Comparison of ENCODE assay signal across 18 mouse cellular contexts in genomic region chr17:28161310-28161881, GRCm38 (mm10). TPM values are rescaled to one million over a fixed set of nuclear protein-coding genes. Genes with fewer than 3 reads are reported as not detected.
A peak's percentile ranks its signal among the peaks of the same experiment; 100 is the strongest.
DNase-seq lines count a peak whose midpoint lies in the region; ATAC-seq lines count a peak whose summit lies in the region.
"Had no signal": no experiment of that assay in that cellular context is flagged by ENCODE, and none has a peak within 500 bp of the region (broad histone marks: within the 10 kb centered on the region; RNA-seq: fewer than 3 reads in every experiment).

No protein-coding gene starts in this region.

- H3K36me3 ChIP-seq in forebrain, embryonic 13.5 days (ENCODE audit: poor library complexity, severe bottlenecking), result peaks cover 44% of the 10 kb centered on the region
- H3K36me3 ChIP-seq in forebrain, embryonic 12.5 days (replicated peaks), result peaks cover 70% of the 10 kb centered on the region
- H3K36me3 ChIP-seq in heart, embryonic 15.5 days, result no peaks in the 10 kb centered on the region
- H3K36me3 ChIP-seq in midbrain, embryonic 10.5 days, result peaks cover 100% of the 10 kb centered on the region
- H3K36me3 ChIP-seq in midbrain, embryonic 11.5 days (ENCODE audit: control insufficient read depth, insufficient read depth, low read length), result peaks cover 19% of the 10 kb centered on the region

- no peak overlapping the region for H3K4me3 ChIP-seq in forebrain, embryonic 13.5 days
- no peak overlapping the region for H3K4me3 ChIP-seq in forebrain, embryonic 12.5 days (replicated peaks)
- no peak overlapping the region for H3K4me3 ChIP-seq in heart, embryonic 15.5 days
- H3K4me3 ChIP-seq in midbrain, embryonic 10.5 days, result no peak overlapping the region
- no peak overlapping the region for H3K4me3 ChIP-seq in midbrain, embryonic 11.5 days (ENCODE audit: low read depth, low read length)
- H3K4me3 ChIP-seq: kidney, embryonic 15.5 days; midbrain, embryonic 13.5 days had no signal

- no peaks in the 10 kb centered on the region for H3K9me3 ChIP-seq in forebrain, embryonic 13.5 days (replicated peaks)
- no peaks in the 10 kb centered on the region for H3K9me3 ChIP-seq in forebrain, embryonic 12.5 days
- H3K9me3 ChIP-seq in heart, embryonic 15.5 days (replicated peaks), result no peaks in the 10 kb centered on the region
- no peaks in the 10 kb centered on the region for H3K9me3 ChIP-seq in midbrain, embryonic 10.5 days (replicated peaks)
- H3K9me3 ChIP-seq in midbrain, embryonic 11.5 days (ENCODE audit: control insufficient read depth, low read length), result no peaks in the 10 kb centered on the region
- H3K9me3 ChIP-seq: kidney, embryonic 15.5 days; midbrain, embryonic 13.5 days had no signal

- peak overlapping the region; percentile 40; the same call in 1 of the 2 replicates for H3K9ac ChIP-seq in forebrain, embryonic 13.5 days
- H3K9ac ChIP-seq in forebrain, embryonic 12.5 days, result no peak overlapping the region
- H3K9ac ChIP-seq in heart, embryonic 15.5 days, result no peak overlapping the region; the same call in 1 of the 2 replicates
- no peak overlapping the region for H3K9ac ChIP-seq in midbrain, embryonic 11.5 days (ENCODE audit: low read length)
- H3K9ac ChIP-seq: hindbrain, embryonic 14.5 days; kidney, embryonic 15.5 days; liver, postnatal 0 days; midbrain, embryonic 13.5 days had no signal

- intact Hi-C loops in heart, postnatal 14 days (cut with DNase I), result loop anchor here (5.0 kb wide), 2 partner anchors 174 to 254 kb away; partner anchors contain the start of genes Anks1 and Taf11

- no peak for ATAC-seq in forebrain, embryonic 13.5 days
- ATAC-seq in forebrain, embryonic 12.5 days (ENCODE audit: low FRiP score), result no peak
- ATAC-seq in heart, embryonic 15.5 days (replicated peaks; ENCODE audit: insufficient number of reproducible peaks, insufficient read depth, low FRiP score, low read depth), result peak; percentile 52
- ATAC-seq in midbrain, embryonic 11.5 days (ENCODE audit: low FRiP score), result no peak
- ATAC-seq: liver, postnatal 0 days; midbrain, embryonic 13.5 days had no signal

- H3K4me2 ChIP-seq in forebrain, embryonic 13.5 days, result no peak overlapping the region
- no peak overlapping the region for H3K4me2 ChIP-seq in forebrain, embryonic 12.5 days
- peak overlapping the region; percentile 25; the same call in 1 of the 2 replicates for H3K4me2 ChIP-seq in heart, embryonic 15.5 days
- no peak overlapping the region for H3K4me2 ChIP-seq in midbrain, embryonic 11.5 days
- H3K4me2 ChIP-seq: hindbrain, embryonic 14.5 days; kidney, embryonic 15.5 days; midbrain, embryonic 13.5 days had no signal

- H3K27me3 ChIP-seq in forebrain, embryonic 13.5 days, result no peaks in the 10 kb centered on the region
- peaks cover 14% of the 10 kb centered on the region; the same call in 1 of the 2 replicates for H3K27me3 ChIP-seq in forebrain, embryonic 12.5 days
- peaks cover 84% of the 10 kb centered on the region for H3K27me3 ChIP-seq in heart, embryonic 15.5 days
- peaks cover 81% of the 10 kb centered on the region for H3K27me3 ChIP-seq in midbrain, embryonic 10.5 days (ENCODE audit: low read depth, poor library complexity, severe bottlenecking)
- H3K27me3 ChIP-seq in midbrain, embryonic 11.5 days (ENCODE audit: control insufficient read depth, insufficient read depth, low read length), result no peaks in the 10 kb centered on the region; the same call in 1 of the 2 replicates
- H3K27me3 ChIP-seq: midbrain, embryonic 13.5 days had no signal

- H3K4me1 ChIP-seq in forebrain, embryonic 13.5 days, result peaks cover 6% of the 10 kb centered on the region; the same call in 1 of the 2 replicates
- peaks cover 24% of the 10 kb centered on the region for H3K4me1 ChIP-seq in forebrain, embryonic 12.5 days
- H3K4me1 ChIP-seq in heart, embryonic 15.5 days (replicated peaks), result peaks cover 15% of the 10 kb centered on the region
- H3K4me1 ChIP-seq in midbrain, embryonic 10.5 days, result peaks cover 42% of the 10 kb centered on the region
- no peaks in the 10 kb centered on the region for H3K4me1 ChIP-seq in midbrain, embryonic 11.5 days (ENCODE audit: control insufficient read depth, insufficient read depth, low read length)

- DNase-seq in heart, postnatal 14 days, result no peak
- no peak for DNase-seq in midbrain, embryonic 10.5 days (ENCODE audit: low spot score)
- no peak for DNase-seq in midbrain, embryonic 11.5 days (ENCODE audit: low spot score, missing footprints)
- DNase-seq in right cerebral cortex, postnatal 14 days, result no peak
- DNase-seq: adrenal gland, postnatal 36 days; cerebellum, adult 11-12 months; cerebellum, postnatal 14 days; liver, postnatal 0 days; lung, postnatal 4 days; thymus, postnatal 14 days had no signal

- H3K27ac ChIP-seq in forebrain, embryonic 13.5 days, result no peak overlapping the region
- H3K27ac ChIP-seq in forebrain, embryonic 12.5 days, result no peak overlapping the region
- no peak overlapping the region for H3K27ac ChIP-seq in heart, embryonic 15.5 days
- 0 out of 2 replicates have a peak overlapping the region, but pooled peaks have one; percentile 0 for H3K27ac ChIP-seq in midbrain, embryonic 10.5 days (replicated peaks)
- no peak overlapping the region for H3K27ac ChIP-seq in midbrain, embryonic 11.5 days (ENCODE audit: low read depth, low read length)
- H3K27ac ChIP-seq: hindbrain, embryonic 14.5 days; kidney, embryonic 15.5 days; midbrain, embryonic 13.5 days had no signal

- WGBS in forebrain, embryonic 13.5 days, result 25% methylated on average over 11 of the region's 11 CpGs
- 27% methylated on average over 11 of the region's 11 CpGs for WGBS in forebrain, embryonic 12.5 days
- 15% methylated on average over 11 of the region's 11 CpGs for WGBS in heart, embryonic 15.5 days
- WGBS in midbrain, embryonic 10.5 days, result 29% methylated on average over 11 of the region's 11 CpGs
- WGBS in midbrain, embryonic 11.5 days, result 29% methylated on average over 11 of the region's 11 CpGs

RNA-seq across cellular contexts. Expression of gene Zfp523, which starts 15.5 kb away (rescaled TPM):
- polyA plus RNA-seq in forebrain, embryonic 13.5 days (2015; fragmentation: Nextera tagmentation; extraction: Ambion mirVana), result 32.7 and 34.5 TPM in 2 replicates
- 43.6 and 44.7 TPM in 2 replicates for polyA plus RNA-seq in forebrain, embryonic 12.5 days (2016; fragmentation: Nextera tagmentation; extraction: Ambion mirVana)
- 17.3 and 25.3 TPM in 2 replicates for polyA plus RNA-seq in heart, embryonic 15.5 days (2015; fragmentation: Nextera tagmentation; extraction: Ambion mirVana)
- total RNA-seq in heart, postnatal 14 days (2021), result 10 to 100 TPM; 16.6 to 17.0 TPM
- 32.4 and 38.0 TPM in 2 replicates for polyA plus RNA-seq in midbrain, embryonic 10.5 days (2016; fragmentation: Nextera tagmentation; extraction: Ambion mirVana)
- 24.6 and 30.2 TPM in 2 replicates for polyA plus RNA-seq in midbrain, embryonic 11.5 days (2014; fragmentation: Nextera tagmentation; extraction: Ambion mirVana)

RNA-seq across cellular contexts. Expression of gene Scube3, which starts 19.5 kb away (rescaled TPM):
- 2.9 and 4.2 TPM in 2 replicates for polyA plus RNA-seq in forebrain, embryonic 13.5 days (2015; fragmentation: Nextera tagmentation; extraction: Ambion mirVana)
- 6.9 and 7.0 TPM in 2 replicates for polyA plus RNA-seq in forebrain, embryonic 12.5 days (2016; fragmentation: Nextera tagmentation; extraction: Ambion mirVana)
- polyA plus RNA-seq in heart, embryonic 15.5 days (2015; fragmentation: Nextera tagmentation; extraction: Ambion mirVana), result 0.76 and 1.7 TPM in 2 replicates
- 1 to 10 TPM in 1 of 2 experiments, under 1 TPM in 1; 0.46 to 1.4 TPM for total RNA-seq in heart, postnatal 14 days (2021)
- polyA plus RNA-seq in midbrain, embryonic 10.5 days (2016; fragmentation: Nextera tagmentation; extraction: Ambion mirVana), result 9.5 and 10.8 TPM in 2 replicates
- polyA plus RNA-seq in midbrain, embryonic 11.5 days (2014; fragmentation: Nextera tagmentation; extraction: Ambion mirVana), result 10.1 and 10.2 TPM in 2 replicates
- total RNA-seq: granulocyte monocyte progenitor cell, adult 5-6 weeks; liver, adult 2 months had no signal

RNA-seq across cellular contexts. Expression of gene Def6, which starts 46.2 kb away (rescaled TPM):
- polyA plus RNA-seq in forebrain, embryonic 13.5 days (2015; fragmentation: Nextera tagmentation; extraction: Ambion mirVana), result 3.3 and 3.6 TPM in 2 replicates
- 2.8 and 4.4 TPM in 2 replicates for polyA plus RNA-seq in forebrain, embryonic 12.5 days (2016; fragmentation: Nextera tagmentation; extraction: Ambion mirVana)
- 4.2 and 12.0 TPM in 2 replicates for polyA plus RNA-seq in heart, embryonic 15.5 days (2015; fragmentation: Nextera tagmentation; extraction: Ambion mirVana)
- 1 to 10 TPM; 4.7 to 7.1 TPM for total RNA-seq in heart, postnatal 14 days (2021)
- 3.1 TPM in 2 replicates for polyA plus RNA-seq in midbrain, embryonic 10.5 days (2016; fragmentation: Nextera tagmentation; extraction: Ambion mirVana)
- 1.7 and 1.8 TPM in 2 replicates for polyA plus RNA-seq in midbrain, embryonic 11.5 days (2014; fragmentation: Nextera tagmentation; extraction: Ambion mirVana)
